Mouse (Mus musculus): ENCODE data around the gene Olfr1417.

DNA sequence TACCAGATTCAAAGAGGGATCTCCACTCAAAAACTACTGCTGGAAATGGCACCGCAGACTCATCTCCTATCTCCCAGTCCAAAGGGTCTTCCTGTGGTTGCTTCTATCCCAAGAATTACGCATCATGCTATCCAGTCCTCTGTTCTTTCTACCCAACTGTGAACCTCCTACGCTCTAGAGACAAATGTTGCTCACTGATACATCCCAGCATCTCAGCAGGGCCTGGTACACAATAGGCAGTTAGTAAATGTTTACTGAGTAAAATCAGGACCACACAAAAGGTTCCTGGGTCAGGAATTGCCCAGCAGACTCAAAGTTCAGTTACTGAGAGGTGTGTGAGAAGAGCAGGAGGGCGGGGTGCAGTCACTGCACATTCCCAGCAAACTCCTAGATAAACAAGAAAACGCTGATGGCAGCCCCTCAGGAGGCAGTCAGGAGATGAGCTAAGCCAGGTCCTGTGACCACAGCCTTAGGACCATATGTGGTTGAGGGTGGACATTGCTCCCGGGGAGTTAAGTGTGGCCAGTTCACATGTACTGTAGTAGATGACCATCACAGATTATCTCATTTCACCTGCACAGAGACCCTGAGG, 24.2 kb downstream of the Olfr1417 start:
- TF ChIP-seq GATA1 (IDR thresholded peaks at IDR 0.05; ENCODE audit: low read length), result no peak
- no peak for TF ChIP-seq TAL1 (IDR thresholded peaks at IDR 0.05; ENCODE audit: low read length)
